Mouse (Mus musculus) heart, adult 2 months (tissue): Measurements from ENCODE around the gene Fam89b. TPM values are rescaled to one million over a fixed set of nuclear protein-coding genes. Genes with fewer than 3 reads are reported as not detected.
A peak's percentile ranks its signal among the peaks of the same experiment; 100 is the strongest.

Experiments used
- DNase-seq, 2 experiments: peaks; one replicate each; pipeline ENCODE4 v3.0.0; 2021
- H3K27ac ChIP-seq: fragments of 200-600 bp; 2 replicates; pipeline ENCODE4 v1.8.1; 2022
- H3K27me3 ChIP-seq: fragments of 200-500 bp; 2 replicates; pipeline ENCODE4 v1.6.1; 2012; ENCODE audit warnings: mild to moderate bottlenecking, low read length, inconsistent platforms, mixed read lengths; ENCODE audit not compliant: control insufficient read depth, insufficient read depth
- H3K36me3 ChIP-seq: fragments of 200-500 bp; 2 replicates; pipeline ENCODE4 v1.6.1; 2012; ENCODE audit warnings: low read length, inconsistent platforms; ENCODE audit not compliant: control insufficient read depth, insufficient read depth
- H3K4me1 ChIP-seq: fragments of 200-500 bp; 2 replicates; pipeline ENCODE4 v1.6.1; 2011; ENCODE audit warnings: low read length; ENCODE audit not compliant: control insufficient read depth, insufficient read depth
- H3K4me3 ChIP-seq: fragments of 200-600 bp; 2 replicates; pipeline ENCODE4 v1.8.1; 2022
- H3K79me2 ChIP-seq: fragments of 200-500 bp; replicated peaks from 2 replicates; pipeline ENCODE4 v1.6.1; 2012; ENCODE audit warnings: mild to moderate bottlenecking, inconsistent platforms, low read length, moderate library complexity, mixed read lengths; ENCODE audit not compliant: control insufficient read depth, insufficient read depth
- H3K9ac ChIP-seq: fragments of 200-500 bp; 2 replicates; pipeline ENCODE4 v1.6.1; 2012; ENCODE audit warnings: low read depth, mild to moderate bottlenecking, control low read depth, inconsistent platforms, low read length, mixed read lengths
- CTCF ChIP-seq: fragments of 200-600 bp; IDR thresholded peaks from 2 replicates; pipeline ENCODE4 v1.8.1; 2022; ENCODE audit warnings: antibody characterized with exemption, mild to moderate bottlenecking, moderate library complexity
- EP300 ChIP-seq: fragments of 200-500 bp; IDR thresholded peaks from 2 replicates; pipeline ENCODE4 v1.6.1; 2011; ENCODE audit warnings: low read depth, low read length, control low read depth; ENCODE audit not compliant: insufficient read depth
- POLR2A ChIP-seq: fragments of 200-500 bp; IDR thresholded peaks from 2 replicates; pipeline ENCODE4 v1.6.1; 2011; ENCODE audit warnings: mild to moderate bottlenecking, low read depth, low read length, control low read depth; ENCODE audit not compliant: insufficient read depth
- WGBS: fragments of 180-500 bp; shearing (Covaris S2); methylation state at CpG from one replicate; pipeline ENCODE4 v1.1.7; 2018; 5-methylcytosine and 5-hydroxymethylcytosine counted together
- intact Hi-C: fragments of 180-260 bp; cut with DNase I; formaldehyde crosslinking; loops from one replicate; pipeline ENCODE4 v1.15.1; 2025
- polyA plus RNA-seq: library from polyadenylated mRNA; depleted of rRNA; stranded (reverse); fragments of >200 nt; gene quantifications from 2 replicates; pipeline ENCODE4 v1.2.3, GENCODE M21; 2012
- total RNA-seq, 2 experiments: library from RNA; stranded (reverse); gene quantifications; 2 replicates each; pipeline ENCODE4 v1.2.3; 2021

The Fam89b gene
- total and polyA plus RNA-seq, 3 experiments, result 24.2 to 80.7 (median 26.3) TPM

DNA sequence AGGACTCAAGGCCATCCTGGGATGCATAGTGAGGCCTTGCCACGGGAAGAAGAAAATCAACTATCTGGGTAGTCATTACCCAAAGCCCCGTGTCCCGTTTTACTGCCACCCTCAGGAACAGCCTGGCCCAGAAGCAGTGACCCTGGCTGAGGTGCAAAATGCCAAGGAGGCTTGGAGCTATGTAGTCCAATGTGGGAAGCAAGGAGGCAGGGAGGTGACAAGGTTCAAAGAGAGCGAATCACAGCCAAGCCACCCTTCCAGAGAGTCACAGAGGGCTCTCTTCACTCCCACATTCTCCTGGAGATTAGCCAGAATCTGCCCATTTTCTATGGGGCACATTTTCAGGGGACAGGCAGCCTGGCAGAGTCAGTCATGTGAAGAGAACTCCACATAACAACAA, 37.8 kb upstream of the Fam89b start:
- H3K4me1 ChIP-seq, result peaks cover 5% of the 10 kb centered on the region
- no peak overlapping the region for H3K9ac ChIP-seq
- H3K27ac ChIP-seq, result no peak overlapping the region
- no peaks in the 10 kb centered on the region for H3K79me2 ChIP-seq
- DNase-seq, result no peak
- 78% methylated on average over 4 of the region's 4 CpGs for WGBS
- no peaks in the 10 kb centered on the region; the same call in 1 of the 2 replicates for H3K36me3 ChIP-seq
- TF ChIP-seq CTCF, result no peak
- no peak for TF ChIP-seq EP300
- no peak for TF ChIP-seq POLR2A
- no peaks in the 10 kb centered on the region for H3K27me3 ChIP-seq
- intact Hi-C loops, result no loop called here
- H3K4me3 ChIP-seq, result no peak overlapping the region

DNA sequence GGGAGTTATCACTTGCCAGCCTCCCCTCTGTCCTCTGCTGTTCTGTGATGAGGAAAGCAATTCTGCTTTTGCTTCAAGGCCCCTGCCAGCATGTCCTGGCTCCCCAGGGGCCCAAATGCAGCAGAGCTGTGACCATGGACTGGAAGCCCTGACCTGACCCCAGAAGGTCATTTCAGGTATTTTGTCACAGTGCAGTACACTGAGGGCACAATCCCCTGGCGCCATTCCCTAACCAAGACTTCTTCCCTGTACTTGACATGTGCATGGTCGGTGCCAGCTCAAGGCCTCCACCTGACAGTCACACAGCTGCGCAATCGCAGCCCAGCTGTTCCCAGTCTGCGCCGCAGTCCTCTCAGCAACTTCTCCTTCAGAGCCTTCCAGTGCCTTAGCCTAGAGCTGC, 33.7 kb upstream of the Fam89b start:
- DNase-seq, result no peak
- no peaks in the 10 kb centered on the region for H3K27me3 ChIP-seq
- no peaks in the 10 kb centered on the region for H3K4me1 ChIP-seq
- no peaks in the 10 kb centered on the region for H3K79me2 ChIP-seq
- no peak for TF ChIP-seq CTCF
- no peak for TF ChIP-seq EP300
- TF ChIP-seq POLR2A, result no peak
- intact Hi-C loops, result no loop called here
- no peak overlapping the region for H3K27ac ChIP-seq
- H3K4me3 ChIP-seq, result no peak overlapping the region
- no peaks in the 10 kb centered on the region for H3K36me3 ChIP-seq
- H3K9ac ChIP-seq, result no peak overlapping the region
- 86% methylated on average over 6 of the region's 6 CpGs for WGBS

DNA sequence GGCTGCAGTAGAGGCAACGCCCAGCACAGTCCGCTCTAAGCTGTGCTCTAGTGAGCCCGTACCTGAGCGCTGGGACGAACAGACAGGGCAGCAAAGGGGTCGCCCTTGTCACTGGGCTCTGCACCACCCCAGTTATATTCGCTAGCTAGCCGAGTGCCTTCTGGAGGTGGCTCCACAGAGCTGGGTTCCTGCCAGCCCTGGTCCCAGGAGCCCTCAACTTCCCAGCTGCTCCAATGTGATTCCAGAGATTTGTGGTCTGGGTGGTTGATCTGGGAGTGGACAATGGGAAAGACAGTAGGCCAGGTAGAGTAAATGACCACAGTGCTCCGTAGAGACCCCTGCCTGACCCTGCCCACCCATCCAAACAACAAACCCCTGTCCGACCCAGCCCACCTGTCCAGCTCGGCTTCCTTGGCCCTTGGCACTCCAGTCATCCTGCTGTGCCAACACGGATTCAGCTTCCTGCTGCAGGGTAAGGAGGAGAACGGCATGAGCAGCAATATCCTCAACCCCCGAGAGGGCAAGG, 29.5 kb upstream of the Fam89b start:
- no peaks in the 10 kb centered on the region for H3K79me2 ChIP-seq
- H3K9ac ChIP-seq, result no peak overlapping the region
- H3K27ac ChIP-seq, result no peak overlapping the region
- no peak for TF ChIP-seq CTCF
- no peak for TF ChIP-seq POLR2A
- TF ChIP-seq EP300, result no peak
- H3K27me3 ChIP-seq, result no peaks in the 10 kb centered on the region
- no peaks in the 10 kb centered on the region for H3K36me3 ChIP-seq
- DNase-seq, result no peak
- intact Hi-C loops, result no loop called here
- WGBS, result 74% methylated on average over 14 of the region's 14 CpGs
- H3K4me3 ChIP-seq, result no peak overlapping the region
- H3K4me1 ChIP-seq, result no peaks in the 10 kb centered on the region

DNA sequence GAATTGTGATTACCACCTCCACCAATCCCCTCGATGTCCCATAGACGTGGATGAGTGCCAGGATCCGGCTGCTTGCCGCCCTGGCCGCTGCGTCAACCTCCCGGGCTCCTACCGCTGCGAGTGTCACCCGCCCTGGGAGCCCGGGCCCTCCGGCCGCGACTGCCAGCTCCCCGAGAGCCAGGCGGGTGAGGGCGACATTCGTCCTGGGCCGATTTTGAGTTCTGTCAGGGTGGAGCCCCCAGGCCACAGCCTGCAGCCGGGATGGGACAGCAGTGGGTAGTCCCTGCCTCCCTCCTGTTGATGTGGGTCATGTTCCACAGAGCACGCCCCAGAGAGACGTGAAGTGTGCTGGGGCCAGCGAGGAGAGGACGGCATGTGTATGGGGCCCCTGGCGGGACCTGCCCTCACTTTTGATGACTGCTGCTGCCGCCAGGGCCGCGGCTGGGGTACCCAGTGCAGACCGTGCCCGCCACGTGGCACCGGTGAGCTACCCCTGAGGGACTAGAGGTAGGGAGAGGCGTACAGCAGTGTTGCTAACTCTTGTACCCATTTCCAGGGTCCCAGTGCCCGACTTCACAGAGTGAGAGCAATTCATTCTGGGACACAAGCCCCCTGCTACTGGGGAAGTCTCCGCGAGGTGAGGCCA, 27.7 kb upstream of the Fam89b start:
- H3K4me1 ChIP-seq, result no peaks in the 10 kb centered on the region
- TF ChIP-seq CTCF, result no peak
- no peak for TF ChIP-seq EP300
- no peak for TF ChIP-seq POLR2A
- no peak for DNase-seq
- intact Hi-C loops, result no loop called here
- no peaks in the 10 kb centered on the region for H3K27me3 ChIP-seq
- 44% methylated on average over 36 of the region's 36 CpGs for WGBS
- no peaks in the 10 kb centered on the region for H3K79me2 ChIP-seq
- no peak overlapping the region for H3K9ac ChIP-seq
- no peak overlapping the region for H3K4me3 ChIP-seq
- no peaks in the 10 kb centered on the region for H3K36me3 ChIP-seq
- no peak overlapping the region for H3K27ac ChIP-seq

DNA sequence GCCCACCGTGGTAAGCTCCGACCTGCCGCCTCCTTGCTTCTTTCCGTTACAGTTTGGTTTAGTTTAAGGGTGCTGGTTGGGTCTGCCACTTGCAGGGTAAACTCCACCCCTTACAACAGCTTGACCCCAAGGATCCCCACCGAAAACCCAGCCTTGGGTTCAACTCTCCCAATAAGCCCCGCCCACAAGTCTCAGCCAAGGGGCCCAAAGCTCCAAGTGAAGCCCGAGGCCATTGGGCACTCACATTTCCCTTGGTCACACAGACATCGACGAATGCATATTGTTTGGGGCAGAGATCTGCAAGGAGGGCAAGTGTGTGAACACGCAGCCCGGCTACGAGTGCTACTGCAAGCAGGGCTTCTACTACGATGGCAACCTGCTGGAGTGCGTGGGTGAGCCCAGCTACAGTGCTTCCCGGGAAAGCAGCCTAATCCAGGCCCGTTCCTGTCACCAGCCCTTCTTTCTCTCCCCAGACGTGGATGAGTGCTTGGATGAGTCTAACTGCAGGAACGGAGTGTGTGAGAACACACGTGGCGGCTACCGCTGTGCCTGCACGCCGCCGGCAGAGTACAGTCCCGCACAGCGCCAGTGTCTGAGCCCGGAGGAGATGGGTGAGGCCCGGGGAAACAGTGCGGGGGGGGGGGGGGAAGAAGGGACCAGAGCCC, 27.0 kb upstream of the Fam89b start:
- no peak overlapping the region for H3K27ac ChIP-seq
- no peak overlapping the region for H3K9ac ChIP-seq
- no peaks in the 10 kb centered on the region for H3K79me2 ChIP-seq
- TF ChIP-seq POLR2A (no peak), CTCF (no peak), EP300 (no peak)
- WGBS, result 43% methylated on average over 29 of the region's 29 CpGs
- H3K36me3 ChIP-seq, result no peaks in the 10 kb centered on the region
- DNase-seq, result no peak
- no peaks in the 10 kb centered on the region for H3K27me3 ChIP-seq
- intact Hi-C loops, result no loop called here
- no peaks in the 10 kb centered on the region for H3K4me1 ChIP-seq
- no peak overlapping the region for H3K4me3 ChIP-seq

DNA sequence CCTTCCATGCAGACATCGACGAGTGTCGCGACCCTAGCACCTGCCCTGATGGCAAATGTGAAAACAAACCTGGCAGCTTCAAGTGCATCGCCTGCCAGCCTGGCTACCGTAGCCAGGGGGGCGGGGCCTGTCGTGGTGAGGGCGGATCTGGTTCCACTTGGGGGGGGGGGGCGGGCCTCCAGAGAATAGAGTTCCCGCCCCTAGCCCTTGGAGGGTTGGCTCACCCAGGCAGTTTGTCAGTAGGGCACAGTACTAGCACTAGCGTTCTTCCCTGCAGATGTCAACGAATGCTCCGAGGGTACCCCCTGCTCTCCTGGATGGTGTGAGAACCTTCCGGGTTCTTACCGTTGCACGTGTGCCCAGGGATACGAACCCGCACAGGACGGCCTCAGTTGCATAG, 22.3 kb upstream of the Fam89b start:
- no peaks in the 10 kb centered on the region for H3K4me1 ChIP-seq
- H3K9ac ChIP-seq, result no peak overlapping the region
- H3K4me3 ChIP-seq, result no peak overlapping the region
- H3K27ac ChIP-seq, result no peak overlapping the region
- intact Hi-C loops, result no loop called here
- no peaks in the 10 kb centered on the region for H3K79me2 ChIP-seq
- no peaks in the 10 kb centered on the region for H3K27me3 ChIP-seq
- WGBS, result 38% methylated on average over 20 of the region's 20 CpGs
- DNase-seq, result peak in 1 of 2 experiments; percentile 28
- H3K36me3 ChIP-seq, result no peaks in the 10 kb centered on the region
- TF ChIP-seq EP300 (no peak), POLR2A (no peak), CTCF (no peak)
